ENCODE assay signal across 13 mouse cellular contexts in genomic region chr7:62433243-62433642, GRCm38 (mm10). TPM values are rescaled to one million over a fixed set of nuclear protein-coding genes. Genes with fewer than 3 reads are reported as not detected.
DNase-seq lines count a peak whose midpoint lies in the region; ATAC-seq and TF ChIP-seq lines count a peak whose summit lies in the region.
"Had no signal": no experiment of that assay in that cellular context is flagged by ENCODE, and none has a peak within 500 bp of the region (broad histone marks: within the 10 kb centered on the region; RNA-seq: fewer than 3 reads in every experiment).

No protein-coding gene starts in this region.

- H3K9me3 ChIP-seq in intestine, postnatal 0 days (ENCODE audit: control insufficient read depth), result no peaks in the 10 kb centered on the region
- H3K9me3 ChIP-seq in intestine, embryonic 16.5 days (ENCODE audit: control insufficient read depth, low read length), result no peaks in the 10 kb centered on the region
- no peaks in the 10 kb centered on the region for H3K9me3 ChIP-seq in midbrain, embryonic 11.5 days (ENCODE audit: control insufficient read depth, low read length)
- peaks cover 3% of the 10 kb centered on the region; the same call in 1 of the 2 replicates for H3K9me3 ChIP-seq in midbrain, embryonic 16.5 days (replicated peaks; ENCODE audit: control insufficient read depth, low read length, poor library complexity, severe bottlenecking)
- H3K9me3 ChIP-seq: heart, embryonic 12.5 days had no signal

- no peak overlapping the region for H3K9ac ChIP-seq in intestine, postnatal 0 days (ENCODE audit: low read depth, low read length)
- no peak overlapping the region for H3K9ac ChIP-seq in intestine, embryonic 16.5 days (ENCODE audit: low read depth, low read length)
- H3K9ac ChIP-seq in midbrain, embryonic 11.5 days (ENCODE audit: low read length), result no peak overlapping the region
- no peak overlapping the region for H3K9ac ChIP-seq in midbrain, embryonic 16.5 days (ENCODE audit: low read depth, low read length)
- H3K9ac ChIP-seq: heart, embryonic 12.5 days had no signal

- no peaks in the 10 kb centered on the region for H3K4me1 ChIP-seq in intestine, postnatal 0 days (replicated peaks; ENCODE audit: control insufficient read depth, insufficient read depth, low read length)
- H3K4me1 ChIP-seq in intestine, embryonic 16.5 days (ENCODE audit: control insufficient read depth, insufficient read depth, low read length), result no peaks in the 10 kb centered on the region
- H3K4me1 ChIP-seq in midbrain, embryonic 11.5 days (ENCODE audit: control insufficient read depth, insufficient read depth, low read length), result no peaks in the 10 kb centered on the region
- no peaks in the 10 kb centered on the region for H3K4me1 ChIP-seq in midbrain, embryonic 16.5 days (ENCODE audit: control insufficient read depth, insufficient read depth, low read length)
- H3K4me1 ChIP-seq: heart, embryonic 12.5 days had no signal

- no peak overlapping the region for H3K4me2 ChIP-seq in intestine, postnatal 0 days (replicated peaks; ENCODE audit: low read depth)
- no peak overlapping the region for H3K4me2 ChIP-seq in intestine, embryonic 16.5 days (ENCODE audit: low read depth, low read length)
- no peak overlapping the region for H3K4me2 ChIP-seq in midbrain, embryonic 11.5 days
- H3K4me2 ChIP-seq in midbrain, embryonic 16.5 days (ENCODE audit: low read length), result no peak overlapping the region
- H3K4me2 ChIP-seq: heart, embryonic 12.5 days had no signal

- H3K27ac ChIP-seq in intestine, postnatal 0 days (ENCODE audit: low read depth, low read length), result no peak overlapping the region
- H3K27ac ChIP-seq in intestine, embryonic 16.5 days (ENCODE audit: low read length), result no peak overlapping the region
- H3K27ac ChIP-seq in midbrain, embryonic 11.5 days (ENCODE audit: low read depth, low read length), result no peak overlapping the region
- no peak overlapping the region for H3K27ac ChIP-seq in midbrain, embryonic 16.5 days (ENCODE audit: low read length)

- TF ChIP-seq CTCF in intestine, postnatal 0 days (IDR thresholded peaks at IDR 0.05; ENCODE audit: low read depth), result peak; percentile 58

- no peak for ATAC-seq in intestine, postnatal 0 days
- ATAC-seq in intestine, embryonic 16.5 days, result no peak
- ATAC-seq in midbrain, embryonic 11.5 days (ENCODE audit: low FRiP score), result no peak
- no peak for ATAC-seq in midbrain, embryonic 16.5 days
- ATAC-seq in megakaryocyte progenitor cell, adult 5-6 weeks (replicated peaks; ENCODE audit: poor library complexity), result peak; percentile 57; the same call in 1 of the 2 replicates
- no peak for ATAC-seq in inflammation-experienced regulatory T-cells, adult 6 months
- ATAC-seq: forebrain, embryonic 16.5 days had no signal

- peak; percentile 80 for DNase-seq in midbrain, embryonic 11.5 days (ENCODE audit: low spot score, missing footprints)
- DNase-seq in Muller cell, postnatal 12 days (ENCODE audit: inconsistent ontology term), result peak; percentile 7
- no peak for DNase-seq in heart, adult 11 months
- DNase-seq: lung, adult 18-20 months; spleen, adult 18-20 months had no signal

- H3K27me3 ChIP-seq in intestine, postnatal 0 days (replicated peaks; ENCODE audit: control insufficient read depth, insufficient read depth, low read length), result no peaks in the 10 kb centered on the region
- H3K27me3 ChIP-seq in intestine, embryonic 16.5 days (replicated peaks; ENCODE audit: control insufficient read depth, insufficient read depth, low read length), result no peaks in the 10 kb centered on the region
- no peaks in the 10 kb centered on the region for H3K27me3 ChIP-seq in midbrain, embryonic 11.5 days (ENCODE audit: control insufficient read depth, insufficient read depth, low read length)
- no peaks in the 10 kb centered on the region for H3K27me3 ChIP-seq in midbrain, embryonic 16.5 days (ENCODE audit: control insufficient read depth, insufficient read depth, low read depth, low read length)
- H3K27me3 ChIP-seq: heart, embryonic 12.5 days had no signal

- H3K4me3 ChIP-seq in intestine, postnatal 0 days (ENCODE audit: low read depth, low read length), result no peak overlapping the region
- H3K4me3 ChIP-seq in intestine, embryonic 16.5 days (ENCODE audit: low read length), result no peak overlapping the region
- H3K4me3 ChIP-seq in midbrain, embryonic 11.5 days (ENCODE audit: low read depth, low read length), result no peak overlapping the region
- no peak overlapping the region for H3K4me3 ChIP-seq in midbrain, embryonic 16.5 days (ENCODE audit: low read depth, low read length)
- H3K4me3 ChIP-seq: heart, embryonic 12.5 days had no signal

- 35% methylated on average over 3 of the region's 3 CpGs for WGBS in intestine, postnatal 0 days
- 37% methylated on average over 3 of the region's 3 CpGs for WGBS in intestine, embryonic 16.5 days
- WGBS in midbrain, embryonic 11.5 days, result 33% methylated on average over 3 of the region's 3 CpGs
- WGBS in midbrain, embryonic 16.5 days, result 32% methylated on average over 3 of the region's 3 CpGs

- H3K36me3 ChIP-seq in intestine, postnatal 0 days (ENCODE audit: control insufficient read depth, insufficient read depth), result no peaks in the 10 kb centered on the region
- no peaks in the 10 kb centered on the region for H3K36me3 ChIP-seq in intestine, embryonic 16.5 days (ENCODE audit: control insufficient read depth, insufficient read depth, low read length)
- H3K36me3 ChIP-seq in midbrain, embryonic 11.5 days (ENCODE audit: control insufficient read depth, insufficient read depth, low read length), result no peaks in the 10 kb centered on the region
- H3K36me3 ChIP-seq in midbrain, embryonic 16.5 days (ENCODE audit: control insufficient read depth, insufficient read depth, low read length), result no peaks in the 10 kb centered on the region
- H3K36me3 ChIP-seq: heart, embryonic 12.5 days had no signal

RNA-seq across cellular contexts. Expression of gene Mkrn3, which starts 13.3 kb away (rescaled TPM):
- polyA plus RNA-seq in intestine, postnatal 0 days (2015; fragmentation: Nextera tagmentation; extraction: Ambion mirVana), result 1.6 TPM in 2 replicates
- 2.9 and 3.1 TPM in 2 replicates for polyA plus RNA-seq in intestine, embryonic 16.5 days (2015; fragmentation: Nextera tagmentation; extraction: Ambion mirVana)
- 21.9 and 22.4 TPM in 2 replicates for polyA plus RNA-seq in midbrain, embryonic 11.5 days (2014; fragmentation: Nextera tagmentation; extraction: Ambion mirVana)
- 28.6 and 30.0 TPM in 2 replicates for polyA plus RNA-seq in midbrain, embryonic 16.5 days (2015; fragmentation: Nextera tagmentation; extraction: Ambion mirVana)
- total RNA-seq in megakaryocyte progenitor cell, adult 5-6 weeks (2015), result 0.10 and 0.32 TPM in 2 replicates
- total RNA-seq in megakaryocyte progenitor cell, adult 5-6 weeks (2017), result 0.14 TPM in 1 of 2 replicates, not detected in the other
- not detected for polyA plus RNA-seq in inflammation-experienced regulatory T-cells, adult 6 months (2017; shearing (Covaris generic))
- total RNA-seq: monocyte, adult 5-6 weeks had no signal

RNA-seq across cellular contexts. Expression of gene Peg12, which starts 31.1 kb away (rescaled TPM):
- polyA plus RNA-seq in intestine, postnatal 0 days (2015; fragmentation: Nextera tagmentation; extraction: Ambion mirVana), result 5.2 and 5.5 TPM in 2 replicates
- 14.0 and 15.5 TPM in 2 replicates for polyA plus RNA-seq in intestine, embryonic 16.5 days (2015; fragmentation: Nextera tagmentation; extraction: Ambion mirVana)
- polyA plus RNA-seq in midbrain, embryonic 11.5 days (2014; fragmentation: Nextera tagmentation; extraction: Ambion mirVana), result 77.6 and 77.8 TPM in 2 replicates
- polyA plus RNA-seq in midbrain, embryonic 16.5 days (2015; fragmentation: Nextera tagmentation; extraction: Ambion mirVana), result 7.8 and 10.0 TPM in 2 replicates
- 0.94 and 1.1 TPM in 2 replicates for total RNA-seq in megakaryocyte progenitor cell, adult 5-6 weeks (2015)
- 2.2 and 2.5 TPM in 2 replicates for total RNA-seq in megakaryocyte progenitor cell, adult 5-6 weeks (2017)
- polyA plus RNA-seq in inflammation-experienced regulatory T-cells, adult 6 months (2017; shearing (Covaris generic)), result not detected

RNA-seq across cellular contexts. Expression of gene Magel2, which starts 56.4 kb away (rescaled TPM):
- 0.08 and 0.14 TPM in 2 replicates for polyA plus RNA-seq in intestine, postnatal 0 days (2015; fragmentation: Nextera tagmentation; extraction: Ambion mirVana)
- polyA plus RNA-seq in intestine, embryonic 16.5 days (2015; fragmentation: Nextera tagmentation; extraction: Ambion mirVana), result 0.50 and 0.59 TPM in 2 replicates
- polyA plus RNA-seq in midbrain, embryonic 11.5 days (2014; fragmentation: Nextera tagmentation; extraction: Ambion mirVana), result 8.6 and 9.6 TPM in 2 replicates
- 22.4 and 26.1 TPM in 2 replicates for polyA plus RNA-seq in midbrain, embryonic 16.5 days (2015; fragmentation: Nextera tagmentation; extraction: Ambion mirVana)
- total RNA-seq in megakaryocyte progenitor cell, adult 5-6 weeks (2015), result not detected in 2 replicates
- not detected in 2 replicates for total RNA-seq in megakaryocyte progenitor cell, adult 5-6 weeks (2017)
- polyA plus RNA-seq in inflammation-experienced regulatory T-cells, adult 6 months (2017; shearing (Covaris generic)), result not detected
- total RNA-seq: monocyte, adult 5-6 weeks had no signal
